Mouse (Mus musculus) CH12.LX (cell line): ENCODE measurements around the gene Gfi1b. TPM values are rescaled to one million over a fixed set of nuclear protein-coding genes. Genes with fewer than 3 reads are reported as not detected.

Source experiments
- DNase-seq: peaks from one replicate; pipeline ENCODE4 v3.0.0-alpha.2; 2013; ENCODE audit errors: extremely low read depth
- H3K27ac ChIP-seq: 2 replicates; pipeline ENCODE4 v1.5.1; 2012; ENCODE audit warnings: low read depth, mild to moderate bottlenecking, control low read depth, moderate library complexity; ENCODE audit not compliant: insufficient read depth
- H3K27me3 ChIP-seq: replicated peaks from 2 replicates; pipeline ENCODE3; 2012; ENCODE audit warnings: inconsistent platforms
- H3K36me3 ChIP-seq, 2 experiments: replicated peaks in 1 of 2; 2 replicates each; pipeline versions ENCODE3 to v1.6.1; 2012; ENCODE audit warnings: inconsistent platforms in 1 of 2, low read length in 1 of 2, mild to moderate bottlenecking in 1 of 2, mixed read lengths in 1 of 2, moderate library complexity in 1 of 2; ENCODE audit not compliant: control insufficient read depth in 1 of 2, insufficient read depth in 1 of 2
- H3K4me1 ChIP-seq, 2 experiments: 2 replicates each; pipeline ENCODE4 v1.6.1; 2012; ENCODE audit warnings: inconsistent platforms in 1 of 2, moderate library complexity in 1 of 2; ENCODE audit not compliant: insufficient read depth in 2 of 2, control insufficient read depth in 1 of 2
- H3K4me2 ChIP-seq: 2 replicates; pipeline ENCODE4 v1.6.1; 2012; ENCODE audit warnings: low read depth, mild to moderate bottlenecking, control low read depth; ENCODE audit not compliant: poor library complexity, insufficient read depth, severe bottlenecking
- H3K4me3 ChIP-seq, 3 experiments: fragments of 150-350 bp in 1 of 3; sonication (generic) in 1 of 3; replicated peaks in 1 of 3; 2 replicates each; pipeline versions ENCODE3 to v1.5.1; 2011 to 2012; ENCODE audit warnings: low read depth in 2 of 3, low read length in 2 of 3, mild to moderate bottlenecking in 2 of 3, moderate library complexity in 2 of 3, control low read depth in 1 of 3, improper control_type of control experiment in 1 of 3, inconsistent platforms in 1 of 3, mixed read lengths in 1 of 3; ENCODE audit not compliant: poor library complexity in 1 of 3
- H3K79me2 ChIP-seq: replicated peaks from 2 replicates; pipeline ENCODE4 v1.6.1; 2012; ENCODE audit warnings: mild to moderate bottlenecking, moderate library complexity; ENCODE audit not compliant: control insufficient read depth, poor library complexity, insufficient read depth, severe bottlenecking; ENCODE audit errors: extremely low read depth
- H3K9ac ChIP-seq: 2 replicates; pipeline ENCODE4 v1.6.1; 2012; ENCODE audit warnings: low read depth, mild to moderate bottlenecking, control low read depth, moderate library complexity; ENCODE audit not compliant: insufficient read depth
- H3K9me3 ChIP-seq: replicated peaks from 2 replicates; pipeline ENCODE3; 2012; ENCODE audit warnings: low read length, inconsistent platforms, mixed read lengths
- CHD1 ChIP-seq: IDR thresholded peaks from 2 replicates; pipeline ENCODE4 v1.6.1; 2012; ENCODE audit warnings: low read depth, low read length, improper control_type of control experiment, inconsistent platforms
- E2F4 ChIP-seq: IDR thresholded peaks from 2 replicates; pipeline ENCODE4 v1.6.1; 2011; ENCODE audit warnings: low read depth, low read length, improper control_type of control experiment; ENCODE audit not compliant: insufficient replicate concordance
- ELF1 ChIP-seq: IDR thresholded peaks from 2 replicates; pipeline ENCODE4 v1.6.1; 2014; ENCODE audit warnings: low read depth, mild to moderate bottlenecking, inconsistent platforms, low read length, improper control_type of control experiment
- HCFC1 ChIP-seq: IDR thresholded peaks from 2 replicates; pipeline ENCODE4 v1.6.1; 2012; ENCODE audit warnings: low read depth, mild to moderate bottlenecking, inconsistent platforms, low read length, improper control_type of control experiment
- MAFK ChIP-seq: IDR thresholded peaks from 2 replicates; pipeline ENCODE4 v1.6.1; 2011; ENCODE audit warnings: low read length, improper control_type of control experiment; ENCODE audit not compliant: insufficient replicate concordance
- MAX ChIP-seq: IDR thresholded peaks from 2 replicates; pipeline ENCODE4 v1.6.1; 2011; ENCODE audit warnings: low read length, improper control_type of control experiment
- MEF2A ChIP-seq: IDR thresholded peaks from 2 replicates; pipeline ENCODE4 v1.6.1; 2014; ENCODE audit warnings: low read depth, mild to moderate bottlenecking, inconsistent platforms, low read length, improper control_type of control experiment, borderline replicate concordance
- MXI1 ChIP-seq: IDR thresholded peaks from 2 replicates; pipeline ENCODE4 v1.6.1; 2011; ENCODE audit warnings: mild to moderate bottlenecking, low read depth, low read length, improper control_type of control experiment
- RCOR1 ChIP-seq: conservative IDR thresholded peaks from 2 replicates; pipeline ENCODE4 v1.6.1; 2012; ENCODE audit warnings: low read depth, mild to moderate bottlenecking, inconsistent platforms, low read length, improper control_type of control experiment
- SIN3A ChIP-seq: IDR thresholded peaks from 2 replicates; pipeline ENCODE4 v1.6.1; 2012; ENCODE audit warnings: low read length, improper control_type of control experiment, inconsistent platforms
- SMC3 ChIP-seq: IDR thresholded peaks from 2 replicates; pipeline ENCODE4 v1.6.1; 2011; ENCODE audit warnings: low read depth, low read length, improper control_type of control experiment
- TBP ChIP-seq: conservative IDR thresholded peaks from 2 replicates; pipeline ENCODE4 v1.6.1; 2011; ENCODE audit warnings: low read depth, low read length, improper control_type of control experiment
- TCF12 ChIP-seq: IDR thresholded peaks from 2 replicates; pipeline ENCODE4 v1.6.1; 2014; ENCODE audit warnings: low read depth, mild to moderate bottlenecking, inconsistent platforms, low read length, improper control_type of control experiment
- UBTF ChIP-seq: IDR thresholded peaks from 2 replicates; pipeline ENCODE4 v1.6.1; 2012; ENCODE audit warnings: low read depth, mild to moderate bottlenecking, inconsistent platforms, low read length, improper control_type of control experiment, moderate library complexity
- ZMIZ1 ChIP-seq: IDR thresholded peaks from 2 replicates; pipeline ENCODE4 v1.6.1; 2012; ENCODE audit warnings: low read depth, mild to moderate bottlenecking, inconsistent platforms, low read length, improper control_type of control experiment
- dilution Hi-C: fragments of 300-500 bp; cut with MboI; formaldehyde crosslinking; loops from 2 replicates; pipeline ENCODE4 v1.14.3; 2020; ENCODE audit warnings: low sequenced_read_pairs; ENCODE audit not compliant: extremely low pct_unique_long_range_greater_than_20kb, extremely low pct_ligation_motif_present
- in situ Hi-C: fragments of 300-500 bp; cut with MboI; formaldehyde crosslinking; loops from 3 replicates; pipeline ENCODE4 v1.14.3; 2019; ENCODE audit warnings: low sequenced_read_pairs, low pct_ligation_motif_present, low pct_unique_long_range_greater_than_20kb, mixed read lengths
- polyA plus RNA-seq: library from polyadenylated mRNA; unstranded; fragments of >175 nt; gene quantifications from 2 replicates; pipeline ENCODE4 v1.2.1, GENCODE M21; 2012; ENCODE audit warnings: low read depth; ENCODE audit not compliant: insufficient read length
- total RNA-seq, 2 experiments: library from RNA; depleted of rRNA; stranded (reverse); fragments of 300-350 nt in 1 of 2; fragments of >200 nt in 1 of 2; gene quantifications; 2 replicates each; pipeline ENCODE4 v1.2.3; 2012 to 2014

Gene Gfi1b
- total and polyA plus RNA-seq, 3 experiments, result 0.19 to 0.87 TPM; not detected in 1

- in situ Hi-C loops, result no loop called here
- no peak for DNase-seq
Observed at GRCm38 (mm10) chr2:28650526-28650925, 28.7 kb upstream of the Gfi1b start.

GRCm38 (mm10) chr2:28643081-28643480, 21.3 kb upstream of the Gfi1b start:
- Histone ChIP-seq H3K27me3 (no peaks in the 10 kb centered on the region), H3K79me2 (peaks cover 24% of the 10 kb centered on the region), H3K4me1 (peaks cover 3 to 32% of the 10 kb centered on the region in 2 experiments; a peak in 3 of 4 replicates), H3K36me3 (peaks cover 0 to 3% of the 10 kb centered on the region in 2 experiments), H3K4me3 (peak overlapping the region in 1 of 3 experiments; percentile 6), H3K9me3 (no peaks in the 10 kb centered on the region), H3K4me2 (0 out of 2 replicates have a peak overlapping the region, but pooled peaks have one; percentile 43), H3K9ac (no peak overlapping the region), H3K27ac (no peak overlapping the region)
- dilution Hi-C loops, result no loop called here
- TF ChIP-seq E2F4 (no peak), TCF12 (no peak), TBP (no peak), MEF2A (no peak)
- in situ Hi-C loops, result no loop called here
- DNase-seq, result no peak

More at GRCm38 (mm10) chr2:28650526-28650925, 28.7 kb upstream of the Gfi1b start:
- dilution Hi-C loops, result no loop called here
- no peak overlapping the region for H3K27ac ChIP-seq
- TF ChIP-seq SIN3A, result no peak
- no peak for TF ChIP-seq MAX
- TF ChIP-seq MAFK, result no peak
- H3K9me3 ChIP-seq, result no peaks in the 10 kb centered on the region
- H3K79me2 ChIP-seq, result peaks cover 3% of the 10 kb centered on the region; the same call in 1 of the 2 replicates
- H3K4me2 ChIP-seq, result no peak overlapping the region
- peaks cover 0 to 20% of the 10 kb centered on the region in 2 experiments; a peak in 2 of 4 replicates for H3K4me1 ChIP-seq
- H3K4me3 ChIP-seq, result no peak overlapping the region
- no peak overlapping the region for H3K9ac ChIP-seq
- peaks cover 0 to 22% of the 10 kb centered on the region in 2 experiments for H3K36me3 ChIP-seq
- no peaks in the 10 kb centered on the region for H3K27me3 ChIP-seq

- no peak for TF ChIP-seq HCFC1
- TF ChIP-seq RCOR1, result 0 out of 2 replicates have a peak, but pooled peaks have one; percentile 49
- TF ChIP-seq UBTF, result 0 out of 2 replicates have a peak, but pooled peaks have one; percentile 37
- TF ChIP-seq SMC3, result no peak
- peak; percentile 79 for TF ChIP-seq CHD1
- peak; percentile 18; the same call in 1 of the 2 replicates for TF ChIP-seq MXI1
- TF ChIP-seq ELF1, result no peak
- no peak for TF ChIP-seq ZMIZ1
- peak overlapping the region; percentile 66 to 92 (median 88) for H3K4me3 ChIP-seq
- peak; percentile 20 for DNase-seq
- no peak overlapping the region for H3K27ac ChIP-seq
- H3K27me3 ChIP-seq, result no peaks in the 10 kb centered on the region
- H3K4me1 ChIP-seq, result peaks cover 3 to 30% of the 10 kb centered on the region in 2 experiments; a peak in 3 of 4 replicates
- in situ Hi-C loops, result no loop called here
- dilution Hi-C loops, result no loop called here
- peak overlapping the region; percentile 86 for H3K4me2 ChIP-seq
- H3K9ac ChIP-seq, result peak overlapping the region; percentile 87
- H3K79me2 ChIP-seq, result peaks cover 21% of the 10 kb centered on the region
- peaks cover 0 to 3% of the 10 kb centered on the region in 2 experiments for H3K36me3 ChIP-seq
- no peaks in the 10 kb centered on the region for H3K9me3 ChIP-seq
Observed at GRCm38 (mm10) chr2:28641435-28641941, 19.7 kb upstream of the Gfi1b start.
